Comparison of ENCODE assay signal across 17 mouse cellular contexts in the genomic region with DNA sequence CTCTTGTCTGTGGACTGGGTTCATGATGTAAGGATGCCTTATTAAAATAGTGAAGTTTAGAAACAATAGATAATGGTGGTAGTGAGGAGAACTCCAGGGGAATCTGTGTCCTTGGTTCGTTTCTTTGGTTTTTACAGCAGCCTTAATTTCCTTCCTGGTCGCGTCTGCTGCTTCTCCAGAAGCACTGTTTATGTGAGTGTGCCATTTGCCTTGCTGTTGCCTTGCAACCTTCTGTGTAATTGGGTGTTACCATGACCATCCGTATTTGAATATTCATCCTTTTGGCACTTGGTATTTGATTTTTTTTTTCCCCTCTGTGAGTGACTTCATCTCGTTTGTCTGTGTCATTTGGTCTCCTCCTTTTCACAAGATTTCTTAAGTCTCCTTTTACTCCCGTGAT.
"Had no signal": no experiment of that assay in that cellular context is flagged by ENCODE, and none has a peak within 500 bp of the region (broad histone marks: within the 10 kb centered on the region; RNA-seq: fewer than 3 reads in every experiment).

No protein-coding gene starts in this region.

- H3K27me3 ChIP-seq: limb, embryonic 15.5 days; liver, embryonic 12.5 days; midbrain, embryonic 12.5 days; neural tube, embryonic 13.5 days had no signal

- H3K9me3 ChIP-seq: limb, embryonic 15.5 days; liver, embryonic 12.5 days; megakaryocyte, embryonic 14.5 days; midbrain, embryonic 12.5 days; neural tube, embryonic 13.5 days had no signal

- H3K9ac ChIP-seq: limb, embryonic 15.5 days; liver, embryonic 12.5 days; lung, embryonic 14.5 days; midbrain, embryonic 12.5 days; neural tube, embryonic 13.5 days had no signal

- H3K4me3 ChIP-seq: limb, embryonic 15.5 days; liver, embryonic 12.5 days; megakaryocyte, embryonic 14.5 days; midbrain, embryonic 12.5 days; neural tube, embryonic 13.5 days had no signal

- H3K4me2 ChIP-seq: limb, embryonic 15.5 days; liver, embryonic 12.5 days; lung, embryonic 14.5 days; midbrain, embryonic 12.5 days; neural tube, embryonic 13.5 days had no signal

- DNase-seq: kidney, adult 9 months; kidney, postnatal 36 days; lung, embryonic 14.5 days; lung, postnatal 10 days; retina, postnatal 1 day; right cerebral cortex, postnatal 4 days; spleen, adult 18-20 months; thymus, adult 2 months; thymus, postnatal 36 days had no signal

- H3K27ac ChIP-seq: kidney, postnatal 0 days; limb, embryonic 15.5 days; liver, embryonic 12.5 days; macrophage; midbrain, embryonic 12.5 days; neural tube, embryonic 13.5 days had no signal

- H3K36me3 ChIP-seq: limb, embryonic 15.5 days; midbrain, embryonic 12.5 days; neural tube, embryonic 13.5 days had no signal

- ATAC-seq: liver, embryonic 12.5 days; midbrain, embryonic 16.5 days had no signal
